Mouse (Mus musculus) cerebellum, adult 9-11 months (tissue): ENCODE measurements around the gene Palm.
A peak's percentile ranks its signal among the peaks of the same experiment; 100 is the strongest.

ENCODE experiments used
- DNase-seq: peaks from one replicate; pipeline ENCODE4 v3.0.0; 2022

Gene Palm

DNA sequence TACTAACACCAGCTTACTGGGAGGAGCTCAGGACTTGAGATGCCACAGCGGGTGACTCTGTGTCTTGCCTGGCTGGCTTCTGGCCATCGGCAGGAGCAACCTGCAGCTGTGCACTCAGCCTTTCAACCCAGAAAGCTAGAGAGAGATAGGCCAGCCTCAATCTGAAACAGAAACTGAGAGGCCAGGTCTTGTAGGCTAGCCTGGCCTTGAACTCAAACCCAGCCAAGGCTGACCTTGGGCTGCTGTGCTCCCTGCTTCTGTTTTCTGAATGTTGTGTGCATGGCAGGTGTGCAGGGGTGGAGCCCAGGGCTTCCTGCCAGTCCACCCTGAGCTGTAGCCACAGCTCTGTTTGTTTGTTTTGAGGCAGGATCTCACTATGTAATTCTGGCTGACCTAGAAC is 20.2 kb upstream of the Palm start:
- no peak for DNase-seq

DNA sequence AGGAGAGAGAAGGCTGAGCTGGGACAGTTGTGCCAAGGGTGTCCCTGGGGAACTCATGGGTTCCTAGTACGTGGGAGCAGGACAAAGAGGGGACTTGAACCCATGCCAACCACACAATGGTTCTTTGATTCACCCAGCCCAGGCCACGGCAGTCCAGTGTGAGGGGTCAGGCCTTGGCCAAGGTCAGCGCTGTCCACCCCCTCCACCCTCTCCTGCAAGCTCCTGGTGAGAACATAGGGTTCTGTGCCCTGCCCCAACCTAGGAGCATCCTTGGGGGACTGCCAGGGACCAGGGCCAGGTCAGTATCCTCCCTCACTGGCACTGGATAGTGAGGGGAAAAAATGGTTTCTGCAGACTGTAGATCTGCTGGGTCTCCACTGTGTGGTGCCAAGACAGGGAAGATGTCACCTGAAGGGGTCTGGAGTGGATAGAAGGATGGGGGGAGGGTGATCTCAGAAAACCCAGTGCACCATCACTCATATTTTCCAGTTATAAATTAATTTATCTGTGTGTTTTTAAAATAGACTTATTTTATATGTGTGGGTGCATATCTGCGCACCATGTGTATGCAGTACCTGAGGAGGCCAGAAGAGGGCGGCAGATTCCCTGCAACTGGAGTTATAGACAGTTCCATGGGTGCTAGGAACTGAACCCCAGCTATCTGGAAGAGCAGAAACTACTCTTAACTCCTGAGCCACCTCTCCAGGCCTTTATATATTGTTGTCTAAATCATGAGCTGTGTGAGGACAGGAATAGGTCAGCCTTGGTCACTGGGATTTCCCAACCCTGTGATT is 18.7 kb upstream of the Palm start:
- DNase-seq: no peak

GRCm38 (mm10) chr10:79777103-79777531 is 16.3 kb upstream of the Palm start, which contains the start of gene Fstl3:
Gene Fstl3 (plus strand): TSS chr10:79777272.
- no peak for DNase-seq

DNA sequence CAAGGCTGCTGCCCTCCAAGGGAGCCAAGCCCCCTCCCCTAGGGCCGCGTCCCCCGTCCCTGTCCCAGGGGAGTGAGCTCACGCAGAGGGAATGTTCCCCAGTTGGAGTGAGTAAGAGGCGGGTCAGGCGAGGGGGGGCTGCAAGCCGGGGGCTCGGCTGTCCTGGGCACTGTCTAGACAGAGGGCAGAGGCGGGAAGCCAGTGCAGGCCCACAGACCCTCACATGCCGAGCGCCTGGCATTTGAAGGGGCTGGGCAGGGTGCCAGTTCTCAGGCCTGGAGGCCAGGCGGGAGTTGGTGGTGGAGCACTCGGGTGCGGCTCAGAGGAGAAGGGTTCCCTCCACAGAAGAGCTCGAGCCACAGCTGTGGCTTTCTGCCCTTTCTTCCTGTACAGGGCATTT is 15.4 kb upstream of the Palm start:
- peak; percentile 72 for DNase-seq

- DNase-seq: no peak
These were observed 14.2 kb upstream of the Palm start for GRCm38 (mm10) chr10:79779193-79779592.

DNA sequence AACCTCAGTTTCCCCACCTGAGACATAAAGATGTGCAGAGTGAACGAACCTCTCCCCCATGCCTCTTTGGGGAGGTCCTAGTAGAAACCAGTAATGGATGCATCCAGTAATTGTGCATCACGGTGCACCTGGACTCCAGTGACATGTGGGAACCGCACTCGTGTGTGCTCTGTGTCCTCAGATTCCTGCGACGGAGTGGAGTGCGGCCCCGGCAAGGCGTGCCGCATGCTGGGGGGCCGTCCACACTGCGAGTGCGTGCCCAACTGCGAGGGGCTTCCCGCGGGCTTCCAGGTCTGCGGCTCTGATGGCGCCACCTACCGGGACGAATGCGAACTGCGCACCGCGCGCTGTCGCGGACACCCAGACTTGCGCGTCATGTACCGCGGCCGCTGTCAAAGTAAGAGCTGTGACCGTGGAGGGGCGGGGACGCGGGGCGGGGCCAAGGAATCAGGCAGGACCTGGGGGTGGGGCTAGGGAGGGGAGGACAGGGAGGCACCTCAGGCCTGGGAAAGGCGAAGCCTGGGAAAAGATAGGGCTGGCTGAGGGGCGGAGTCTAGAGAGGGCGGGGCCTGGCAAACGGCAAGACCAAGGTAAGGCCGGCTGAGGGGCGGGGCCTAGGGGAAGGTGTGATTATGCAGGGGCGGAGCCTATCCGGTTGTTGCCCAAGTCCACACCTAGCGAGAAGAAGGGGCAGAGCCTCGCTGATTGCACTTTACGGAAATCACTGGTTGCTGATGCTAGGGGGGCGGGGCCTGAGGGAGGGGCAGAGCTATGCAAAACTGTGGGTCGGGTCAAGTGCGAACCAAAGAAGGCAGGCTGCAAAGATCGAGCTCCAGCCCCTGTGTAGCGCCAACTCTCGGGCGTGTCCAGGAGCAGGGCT is 13.3 kb upstream of the Palm start:
- peak; percentile 99 for DNase-seq

GRCm38 (mm10) chr10:79780664-79781015 is 12.7 kb upstream of the Palm start:
- DNase-seq: no peak

- DNase-seq: no peak
These were observed 12.2 kb upstream of the Palm start for GRCm38 (mm10) chr10:79781139-79781538.

DNA sequence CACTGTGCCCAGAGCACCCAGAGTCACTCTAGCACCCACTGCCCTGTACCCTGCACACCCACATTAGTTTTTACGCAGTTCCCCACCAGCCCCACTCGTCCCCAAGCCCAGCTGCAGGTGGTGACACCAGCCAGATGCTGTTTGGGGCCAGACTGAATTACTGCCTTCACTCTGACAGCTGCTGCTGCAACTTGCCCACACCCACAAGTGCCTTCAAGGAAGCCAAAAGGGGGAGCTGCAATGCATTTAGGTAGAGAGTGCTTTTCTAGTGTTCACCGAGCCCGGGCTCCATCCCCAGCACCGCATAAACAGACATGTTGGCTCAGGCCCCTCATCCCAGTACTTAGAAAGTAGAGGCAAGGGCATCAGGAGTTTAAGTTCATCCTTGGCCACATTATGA is 11.4 kb upstream of the Palm start:
- no peak for DNase-seq

- DNase-seq: no peak
These were observed 10.3 kb upstream of the Palm start for GRCm38 (mm10) chr10:79783050-79783449.

DNA sequence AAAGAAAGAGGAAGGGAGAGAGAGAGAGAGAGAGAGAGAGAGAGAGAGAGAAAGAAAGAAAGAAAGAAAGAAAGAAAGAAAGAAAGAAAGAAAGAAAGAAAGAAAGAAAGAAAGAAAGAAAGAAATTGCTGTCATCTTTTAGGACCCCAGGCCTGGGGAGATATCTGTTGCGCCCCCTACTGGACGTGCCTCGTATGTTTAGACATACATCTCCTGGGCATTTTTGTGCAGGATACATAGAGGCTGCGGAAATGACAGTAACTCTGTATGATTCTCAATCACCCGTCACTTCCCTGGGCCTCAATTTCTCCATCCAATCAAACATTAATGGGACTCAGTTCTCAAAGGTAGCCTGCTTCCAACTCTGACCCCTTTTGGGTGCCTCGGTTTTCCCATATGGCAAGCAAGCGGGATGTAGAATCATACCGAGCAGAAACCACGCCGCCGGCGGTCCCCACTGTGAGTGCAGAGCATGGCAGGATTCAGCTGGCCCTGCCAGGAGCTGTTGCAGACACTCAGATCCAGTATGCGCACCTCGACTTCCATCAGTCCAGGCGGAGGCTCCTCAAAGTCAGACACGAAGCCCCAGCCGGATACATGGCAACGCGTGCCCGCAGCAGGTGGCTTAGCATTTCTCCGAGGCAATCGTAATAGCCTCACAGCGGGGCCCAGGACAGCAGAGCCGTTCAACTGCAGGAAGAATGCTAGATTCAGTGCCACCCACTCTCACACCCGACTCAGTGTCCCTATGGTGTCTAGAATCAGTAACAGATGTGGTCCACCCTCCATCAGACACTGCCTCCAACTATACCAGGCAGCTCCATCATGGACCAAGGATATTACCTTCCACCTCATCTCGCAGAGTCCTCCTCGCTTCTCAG is 9.2 kb upstream of the Palm start:
- no peak for DNase-seq

GRCm38 (mm10) chr10:79788386-79789158 is 4.8 kb upstream of the Palm start:
- no peak for DNase-seq

DNA sequence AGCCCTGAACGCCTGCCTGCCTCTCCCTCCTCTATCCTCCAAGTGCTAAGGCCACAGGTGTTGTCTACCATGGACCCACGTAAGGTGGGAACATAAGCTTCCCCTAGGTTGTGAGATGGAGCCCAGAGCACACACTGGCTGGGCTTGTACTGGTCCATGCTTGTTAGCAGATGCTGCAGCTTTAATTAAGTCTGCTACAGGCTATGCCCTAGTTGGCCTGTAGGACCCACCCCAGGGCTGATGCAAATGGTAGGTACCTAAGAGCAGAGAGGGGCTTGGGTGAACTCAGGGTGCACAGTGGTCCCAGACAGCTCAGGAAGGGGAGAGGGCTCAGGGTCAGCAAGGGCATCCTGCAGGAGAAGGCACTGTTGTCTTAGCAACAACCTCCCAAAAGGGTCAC is 3.8 kb upstream of the Palm start:
- DNase-seq: no peak

DNA sequence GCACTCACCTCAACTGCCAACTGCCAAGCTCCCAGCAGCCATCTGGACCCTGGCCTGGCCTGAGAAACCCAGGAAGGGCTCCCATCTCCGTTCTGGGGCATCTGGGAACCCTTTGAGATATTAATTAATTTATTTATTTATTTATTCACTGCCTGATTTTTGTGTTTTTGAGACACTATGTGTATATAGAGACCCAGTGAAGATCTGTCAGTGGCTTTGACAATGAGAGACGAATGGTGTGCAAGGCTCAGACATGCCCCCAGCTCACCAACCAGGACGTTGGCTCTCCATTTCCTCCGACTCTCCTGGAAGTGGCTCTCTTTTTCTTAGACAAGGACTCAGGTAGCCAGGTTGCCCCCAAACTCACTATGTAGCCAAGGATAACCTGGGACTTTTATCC is 2.5 kb upstream of the Palm start, which contains the start of gene Prss57:
Gene Prss57 (minus strand): TSS at position 101 of the 400 bp plus-strand sequence.
- no peak for DNase-seq

- DNase-seq: no peak
These were observed 882 bp upstream of the Palm start for GRCm38 (mm10) chr10:79792339-79793040.

DNA sequence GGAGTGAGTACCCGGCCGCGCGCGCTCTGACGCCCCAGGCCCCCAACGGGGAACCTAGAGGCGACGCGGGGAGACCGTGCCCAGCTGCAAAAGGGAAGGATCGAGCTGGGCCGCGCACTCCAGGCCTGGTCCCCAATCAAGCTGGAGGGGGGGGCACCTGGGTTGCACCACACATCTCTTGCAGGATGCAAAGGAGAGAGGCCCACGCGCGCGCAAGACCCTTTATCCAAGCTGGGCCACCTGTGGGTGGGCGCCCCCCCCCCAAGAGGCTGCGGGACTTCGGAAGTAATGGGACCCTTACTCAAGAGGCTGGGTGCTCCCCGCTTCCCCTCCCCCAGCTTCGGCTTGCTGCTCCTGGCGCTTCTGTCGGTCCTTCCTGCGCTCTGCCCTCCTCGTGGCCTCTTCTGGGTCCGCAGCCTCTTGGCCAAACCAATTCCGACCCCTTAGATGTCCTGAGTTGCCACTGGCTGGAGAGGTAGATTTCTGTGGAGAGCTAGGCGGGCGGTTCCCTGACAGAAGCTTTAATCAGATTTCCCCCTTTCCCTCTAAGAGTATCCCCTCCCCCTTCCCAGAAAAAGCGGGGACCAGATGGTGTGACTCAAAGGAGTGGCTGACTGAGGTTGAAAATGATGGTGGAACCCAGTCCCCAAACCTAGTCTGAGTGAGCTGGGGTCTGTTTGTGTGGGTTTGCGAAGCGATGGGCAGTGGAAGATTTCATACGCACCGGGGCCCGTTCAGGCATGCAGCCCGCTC is 542 bp downstream of the Palm start:
- DNase-seq: peak; percentile 82

DNA sequence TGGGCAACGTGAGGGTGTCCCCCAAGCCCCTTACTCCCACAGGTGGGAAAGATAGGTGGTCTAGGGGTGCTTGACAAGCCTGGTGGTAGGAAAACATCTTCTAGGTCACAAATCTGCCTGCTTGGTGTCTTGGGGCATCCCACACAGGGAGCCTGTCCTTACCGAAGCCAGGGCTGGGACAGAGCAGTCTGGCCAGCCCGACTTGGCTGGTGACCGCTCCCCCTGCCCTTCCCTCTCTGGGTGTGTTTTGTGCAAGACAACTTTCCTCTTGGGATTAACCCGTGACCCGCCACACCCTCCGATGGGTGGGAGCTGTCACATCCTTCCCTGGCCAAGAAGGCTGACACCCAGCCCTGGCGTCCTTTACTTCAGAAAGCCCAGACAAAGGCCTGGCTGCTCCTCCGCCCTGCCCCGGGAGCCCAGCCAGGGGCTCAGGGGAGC is 1.1 kb downstream of the Palm start:
- peak; percentile 73 for DNase-seq

DNA sequence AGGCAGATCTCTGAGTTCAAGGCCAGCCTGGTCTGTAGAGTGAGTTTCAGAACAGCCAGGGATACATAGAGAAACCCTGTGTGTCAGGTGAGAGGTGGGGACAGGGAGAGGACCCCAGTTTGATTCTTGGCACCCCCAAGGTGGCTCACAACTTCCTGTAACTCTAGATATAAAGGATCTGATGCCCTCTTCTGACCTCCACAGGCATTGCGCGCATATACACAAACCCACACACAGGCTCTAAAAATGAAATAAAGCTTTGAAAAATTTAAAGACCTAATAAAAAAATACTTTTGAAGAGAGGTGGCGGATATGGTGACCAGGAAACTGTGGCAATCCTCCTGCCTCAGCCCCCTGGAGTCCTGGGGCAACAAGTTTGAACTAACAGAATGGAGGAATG is 2.5 kb downstream of the Palm start:
- no peak for DNase-seq

DNA sequence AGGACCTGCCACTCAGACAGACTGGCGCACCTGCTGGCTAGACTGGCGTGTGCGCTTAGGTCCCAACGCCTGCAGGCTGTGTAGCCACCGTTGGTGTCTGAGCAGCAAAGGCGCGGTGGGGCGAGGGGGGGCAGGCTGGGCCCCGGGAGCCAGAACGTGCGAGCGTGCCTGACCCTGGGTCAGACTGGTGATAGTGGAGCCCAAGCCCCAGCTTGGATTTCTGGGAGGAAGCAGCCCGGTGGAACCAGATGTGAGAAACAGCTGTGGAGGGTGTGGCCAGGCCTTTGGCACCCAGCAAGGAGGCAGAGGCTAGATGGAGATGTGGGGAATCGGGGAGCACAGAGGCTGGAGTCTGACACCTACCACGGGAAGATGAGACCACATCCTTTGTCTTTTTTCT is 4.0 kb downstream of the Palm start:
- no peak for DNase-seq

DNA sequence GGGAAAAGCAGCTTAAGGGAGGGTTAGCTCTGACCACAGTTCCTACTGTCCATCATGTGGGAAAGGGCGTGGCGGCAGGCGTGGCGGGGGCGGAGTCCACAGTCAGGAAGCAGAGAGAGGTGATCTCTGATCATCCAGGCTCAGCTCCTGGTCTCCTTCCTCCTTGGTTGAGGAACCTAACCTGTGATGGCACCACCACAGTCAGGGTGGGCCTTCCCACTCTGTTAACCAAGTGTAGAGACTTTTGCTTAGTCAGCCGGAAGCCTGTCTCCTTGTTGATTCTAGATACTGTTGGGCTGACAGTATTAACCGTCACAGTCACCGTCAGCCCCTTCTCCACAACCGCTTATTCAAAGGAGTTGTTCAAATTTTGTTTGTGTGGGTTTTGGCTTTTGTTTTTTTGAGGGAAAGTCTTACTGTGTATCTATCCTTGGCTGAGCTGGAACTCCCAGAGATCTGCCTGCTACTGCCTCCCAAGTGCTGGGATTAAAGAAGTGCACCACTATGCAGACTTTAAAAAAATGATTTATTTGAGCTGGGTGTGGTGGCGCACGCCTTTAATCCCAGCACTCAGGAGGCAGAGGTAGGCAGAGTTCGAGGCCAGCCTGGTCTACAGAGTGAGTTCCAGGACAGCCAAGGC is 5.0 kb downstream of the Palm start:
- no peak for DNase-seq
